Mouse (Mus musculus) CD8-positive naive resting alpha-beta T cell, adult 2 months (primary cell): Measurements from ENCODE around the gene Eif4h.
"Not testable (repeated sequence)": the region's sequence is repeated elsewhere in the genome, so short reads cannot be mapped to it uniquely, and the experiment has no call there.

Experiments
- DNase-seq, 2 experiments: peaks; one replicate each; pipeline ENCODE4 v3.0.0; 2022; ENCODE audit warnings: low read depth in 2 of 2, low spot score in 2 of 2

Gene Eif4h

GRCm38 (mm10) chr5:134650926-134651325, 11.6 kb upstream of the Eif4h start:
- DNase-seq: peak; percentile 52 to 54

DNA sequence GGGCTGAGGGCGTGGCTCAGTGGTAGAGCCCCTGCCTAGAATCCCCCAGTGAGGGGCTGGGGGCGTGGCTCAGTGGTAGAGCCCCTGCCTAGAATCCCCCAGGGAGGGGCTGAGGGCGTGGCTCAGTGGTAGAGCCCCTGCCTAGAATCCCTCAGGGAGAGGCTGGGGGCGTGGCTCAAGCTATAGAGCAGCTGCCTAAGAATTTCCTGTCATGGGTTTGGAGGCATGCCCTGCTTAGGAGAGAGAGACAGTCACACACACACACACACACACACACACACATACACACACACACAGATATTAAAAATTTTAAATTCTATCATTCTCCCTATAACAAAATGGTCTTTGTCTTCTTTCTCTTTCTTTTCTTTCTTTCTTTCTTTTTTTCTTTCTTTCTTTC, 9.7 kb upstream of the Eif4h start:
- DNase-seq: not testable (repeated sequence)

DNA sequence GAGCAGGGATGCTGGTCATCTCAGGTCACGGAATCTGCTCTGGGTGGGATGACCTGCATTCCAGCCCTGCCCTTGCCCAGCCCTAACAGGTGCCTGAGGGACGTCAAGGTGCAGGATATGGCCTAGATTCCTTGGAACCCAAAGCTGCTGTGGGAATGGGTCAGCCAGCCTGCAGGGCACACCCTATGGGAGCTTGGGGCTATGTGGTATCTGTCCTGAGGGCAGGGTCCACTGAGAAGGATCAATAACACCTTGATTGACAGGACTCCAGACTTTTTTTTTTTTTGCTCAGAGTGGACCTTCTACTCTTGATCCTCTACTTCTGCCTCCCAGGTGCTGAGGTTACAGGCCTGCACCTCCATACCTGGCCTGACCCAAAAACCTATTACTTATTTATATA, 8.1 kb upstream of the Eif4h start:
- DNase-seq: no peak

- DNase-seq: no peak
Observed at GRCm38 (mm10) chr5:134646461-134646860, 7.2 kb upstream of the Eif4h start.

GRCm38 (mm10) chr5:134644643-134645118, 5.4 kb upstream of the Eif4h start:
- no peak for DNase-seq

DNA sequence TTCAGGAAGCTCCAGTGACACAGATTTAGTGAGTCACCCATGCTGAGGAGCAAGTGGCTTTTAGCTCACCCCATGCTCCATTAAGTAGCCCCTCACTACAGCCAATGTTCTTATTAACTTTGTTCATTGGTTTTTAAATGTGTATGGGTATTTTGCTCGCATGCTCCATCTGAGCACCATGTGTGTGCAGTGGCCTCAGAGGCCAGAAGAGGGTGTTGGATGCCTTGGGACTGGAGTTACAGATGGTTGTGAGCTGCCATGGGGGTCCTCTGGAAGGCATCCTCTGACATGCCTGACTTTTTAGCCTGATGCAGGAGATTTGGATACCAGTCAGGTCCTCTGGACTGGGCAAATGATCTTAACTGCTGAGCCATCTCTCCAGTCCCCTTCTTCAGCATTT, 4.8 kb upstream of the Eif4h start:
- no peak for DNase-seq

- no peak for DNase-seq
Observed at GRCm38 (mm10) chr5:134640371-134640770, 1.1 kb upstream of the Eif4h start.

- peak in 1 of 2 experiments; percentile 16 for DNase-seq
Observed at GRCm38 (mm10) chr5:134638461-134639268, 625 bp downstream of the Eif4h start.

- DNase-seq: no peak
Observed at GRCm38 (mm10) chr5:134637820-134638367, 1.4 kb downstream of the Eif4h start.

DNA sequence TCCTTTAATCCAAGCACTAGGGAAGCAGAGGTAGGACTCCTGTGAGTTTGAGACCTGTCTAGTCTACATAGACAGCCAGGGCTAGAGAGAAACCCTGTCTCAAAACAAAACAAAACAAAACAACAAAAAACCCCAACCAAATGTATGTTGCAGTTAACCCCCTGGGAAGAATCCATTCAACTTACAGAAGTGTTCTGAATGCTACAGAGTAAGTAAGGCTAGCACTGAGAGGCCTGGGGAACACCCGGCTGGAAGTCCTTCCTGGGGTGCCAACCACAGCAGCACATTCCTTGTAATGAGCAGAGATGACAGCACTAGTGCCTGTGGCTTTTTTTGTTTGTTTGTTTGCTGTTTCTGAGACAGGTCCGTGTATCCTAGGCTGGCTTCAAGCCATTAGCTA, 6.4 kb downstream of the Eif4h start:
- DNase-seq: no peak

DNA sequence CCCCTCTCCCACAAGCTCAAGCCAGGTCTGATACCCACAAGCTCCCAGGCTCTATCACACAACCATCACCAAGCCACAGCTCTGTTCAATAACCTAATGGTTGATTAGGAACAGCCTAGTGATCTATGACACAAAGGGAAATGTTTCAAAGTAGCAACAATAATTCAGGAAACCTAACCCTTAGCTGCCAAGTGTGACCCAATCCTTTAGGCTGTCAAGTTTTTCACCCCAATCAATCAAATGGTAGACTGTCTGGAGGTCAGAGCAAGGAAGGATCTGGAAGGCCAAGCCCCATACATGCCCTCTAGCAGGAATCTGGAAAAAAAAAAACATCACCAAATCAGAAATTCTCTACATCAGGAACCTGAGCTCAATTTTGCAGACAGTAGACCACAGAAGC, 8.5 kb downstream of the Eif4h start:
- DNase-seq: no peak

- no peak for DNase-seq
Observed at GRCm38 (mm10) chr5:134629508-134629907, 9.8 kb downstream of the Eif4h start.

DNA sequence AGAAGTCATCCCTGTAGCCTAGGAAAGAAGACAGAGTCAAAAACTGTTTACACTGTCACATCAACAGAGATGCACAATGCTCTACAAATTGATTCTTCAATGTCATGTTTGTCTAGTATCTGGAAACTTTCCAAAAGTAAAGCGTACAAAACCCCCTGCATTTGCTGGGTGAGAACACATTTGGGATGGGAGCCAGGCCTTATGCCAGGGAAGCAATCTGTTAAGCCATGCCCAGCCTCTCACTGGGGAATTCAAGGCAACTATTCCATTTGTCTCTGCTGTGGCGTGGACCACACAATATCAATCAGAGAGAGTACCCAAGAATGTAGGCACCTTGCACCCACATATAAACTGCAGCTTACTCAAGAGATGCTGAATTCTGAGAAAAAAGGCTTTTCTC, 17.2 kb downstream of the Eif4h start:
- DNase-seq: no peak

- no peak for DNase-seq
Observed at GRCm38 (mm10) chr5:134621099-134621640, 18.1 kb downstream of the Eif4h start.

GRCm38 (mm10) chr5:134620457-134620856, 18.8 kb downstream of the Eif4h start:
- DNase-seq: no peak

GRCm38 (mm10) chr5:134617071-134617470, 22.2 kb downstream of the Eif4h start:
- peak; percentile 43 to 52 for DNase-seq

- no peak for DNase-seq
Observed at GRCm38 (mm10) chr5:134615780-134616179, 23.5 kb downstream of the Eif4h start.

DNA sequence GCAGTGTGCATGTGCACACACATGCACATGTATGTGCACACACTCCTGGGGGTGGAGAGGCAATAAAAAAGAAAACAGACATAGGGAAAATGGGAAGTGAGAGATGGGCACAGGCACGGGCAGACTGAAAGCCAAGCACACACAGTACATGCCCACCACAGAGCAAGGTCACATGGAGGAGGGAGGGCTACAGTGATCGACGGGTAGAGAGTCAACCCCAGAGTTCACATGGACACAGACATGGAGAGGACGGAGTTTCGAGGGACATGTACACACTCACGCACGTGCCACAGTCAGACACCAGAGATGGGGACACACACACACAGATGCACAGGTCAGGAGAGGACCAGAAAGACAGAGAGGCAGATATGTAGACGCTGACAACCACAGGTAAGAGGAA, 23.9 kb downstream of the Eif4h start:
- no peak for DNase-seq

GRCm38 (mm10) chr5:134614802-134615201, 24.5 kb downstream of the Eif4h start, which contains the start of gene Lat2:
Gene Lat2 (minus strand): TSS chr5:134615025.
- no peak for DNase-seq

GRCm38 (mm10) chr5:134614296-134614695, 25.0 kb downstream of the Eif4h start:
- DNase-seq: no peak

DNA sequence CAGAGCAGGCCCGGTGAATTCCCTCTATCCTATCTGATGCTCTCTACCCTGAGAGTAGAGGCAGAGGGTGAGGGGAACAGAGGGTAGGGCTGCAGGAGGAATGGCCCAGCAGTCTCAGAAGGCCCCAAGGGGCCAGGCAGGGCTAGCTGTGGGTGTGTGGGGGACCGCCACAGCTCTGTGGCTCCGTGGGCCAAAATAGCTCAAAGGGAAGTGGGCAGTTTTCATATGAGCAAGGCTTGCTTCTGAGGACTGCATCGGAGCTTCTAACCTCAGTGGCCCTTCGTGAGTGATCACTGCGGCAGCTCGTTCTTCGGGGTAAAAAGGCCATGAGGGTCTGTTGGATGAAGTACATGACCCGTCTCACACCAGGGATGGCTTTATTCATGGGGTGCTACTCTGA, 25.6 kb downstream of the Eif4h start:
- DNase-seq: no peak

GRCm38 (mm10) chr5:134611810-134612521, 27.3 kb downstream of the Eif4h start:
- no peak for DNase-seq
